Mouse (Mus musculus) midbrain, embryonic 15.5 days (tissue): ENCODE results near the gene Gsg1l2. TPM values are rescaled to one million over a fixed set of nuclear protein-coding genes. Genes with fewer than 3 reads are reported as not detected.

Source experiments
- ATAC-seq: fragments of 200-750 bp; cut with Nextera tagmentation; replicated peaks from 2 replicates; pipeline ENCODE4 v1.8.0; 2017; ENCODE audit warnings: moderate TSS enrichment
- H3K27ac ChIP-seq: fragments of 300-500 bp; sonication (generic); 2 replicates; pipeline ENCODE4 v1.5.1; 2015; ENCODE audit warnings: mild to moderate bottlenecking, inconsistent platforms
- H3K27me3 ChIP-seq: fragments of 300-500 bp; sonication (generic); replicated peaks from 2 replicates; pipeline ENCODE4 v1.6.1; 2015; ENCODE audit warnings: inconsistent platforms
- H3K36me3 ChIP-seq: fragments of 300-500 bp; sonication (generic); replicated peaks from 2 replicates; pipeline ENCODE4 v1.6.1; 2015; ENCODE audit warnings: inconsistent platforms
- H3K4me1 ChIP-seq: fragments of 300-500 bp; sonication (generic); 2 replicates; pipeline ENCODE4 v1.6.1; 2015; ENCODE audit warnings: inconsistent platforms
- H3K4me2 ChIP-seq: fragments of 300-500 bp; sonication (generic); 2 replicates; pipeline ENCODE4 v1.6.1; 2015; ENCODE audit warnings: inconsistent platforms, mild to moderate bottlenecking, moderate library complexity
- H3K4me3 ChIP-seq: fragments of 300-500 bp; sonication (generic); 2 replicates; pipeline ENCODE4 v1.5.1; 2015; ENCODE audit warnings: mild to moderate bottlenecking, inconsistent platforms
- H3K9ac ChIP-seq: fragments of 300-500 bp; sonication (generic); 2 replicates; pipeline ENCODE4 v1.6.1; 2015; ENCODE audit warnings: mild to moderate bottlenecking, inconsistent platforms
- H3K9me3 ChIP-seq: fragments of 300-500 bp; sonication (generic); 2 replicates; pipeline ENCODE4 v1.6.1; 2016; ENCODE audit warnings: inconsistent platforms
- WGBS: fragments of 180-500 bp; shearing (Covaris S2); methylation state at CpG from one replicate; pipeline ENCODE4 v1.1.7; 2015; ENCODE audit warnings: mixed read lengths; 5-methylcytosine and 5-hydroxymethylcytosine counted together
- polyA plus RNA-seq: library from polyadenylated mRNA; unstranded; fragments of >200 nt; fragmentation: Nextera tagmentation; extraction: Ambion mirVana; gene quantifications from 2 replicates; pipeline ENCODE4 v1.2.1, GENCODE M21; 2015

Gene Gsg1l2
- polyA plus RNA-seq, 1 experiment from 2014 or later, result not detected

GRCm38 (mm10) chr11:67828360-67829059 is 54.1 kb downstream of the Gsg1l2 start:
- 53% methylated on average over 12 of the region's 12 CpGs for WGBS

GRCm38 (mm10) chr11:67829530-67829929 is 55.1 kb downstream of the Gsg1l2 start:
- 85% methylated on average over 6 of the region's 6 CpGs for WGBS
- no peak overlapping the region for H3K27ac ChIP-seq
- no peaks in the 10 kb centered on the region for H3K4me1 ChIP-seq
- H3K9ac ChIP-seq, result no peak overlapping the region
- H3K9me3 ChIP-seq, result no peaks in the 10 kb centered on the region
- no peak overlapping the region for H3K4me2 ChIP-seq
- no peak for ATAC-seq
- no peaks in the 10 kb centered on the region for H3K36me3 ChIP-seq
- no peaks in the 10 kb centered on the region for H3K27me3 ChIP-seq
- no peak overlapping the region for H3K4me3 ChIP-seq

More at GRCm38 (mm10) chr11:67828360-67829059, 54.1 kb downstream of the Gsg1l2 start:
- H3K4me2 ChIP-seq, result no peak overlapping the region
- no peaks in the 10 kb centered on the region for H3K36me3 ChIP-seq
- no peaks in the 10 kb centered on the region for H3K9me3 ChIP-seq
- no peaks in the 10 kb centered on the region for H3K27me3 ChIP-seq
- H3K27ac ChIP-seq, result no peak overlapping the region
- H3K9ac ChIP-seq, result no peak overlapping the region
- ATAC-seq, result no peak
- no peaks in the 10 kb centered on the region for H3K4me1 ChIP-seq
- no peak overlapping the region for H3K4me3 ChIP-seq

- no peaks in the 10 kb centered on the region for H3K9me3 ChIP-seq
- no peak overlapping the region for H3K4me2 ChIP-seq
- no peak for ATAC-seq
- no peak overlapping the region for H3K4me3 ChIP-seq
- H3K4me1 ChIP-seq, result no peaks in the 10 kb centered on the region
- H3K36me3 ChIP-seq, result no peaks in the 10 kb centered on the region
- no peak overlapping the region for H3K9ac ChIP-seq
- 74% methylated on average over 5 of the region's 5 CpGs for WGBS
- no peak overlapping the region for H3K27ac ChIP-seq
- H3K27me3 ChIP-seq, result no peaks in the 10 kb centered on the region
These were observed 57.4 kb downstream of the Gsg1l2 start for GRCm38 (mm10) chr11:67831820-67832219.

GRCm38 (mm10) chr11:67835408-67836078 is 61.1 kb downstream of the Gsg1l2 start:
- Histone ChIP-seq H3K9me3 (no peaks in the 10 kb centered on the region), H3K27me3 (no peaks in the 10 kb centered on the region), H3K4me1 (no peaks in the 10 kb centered on the region), H3K27ac (no peak overlapping the region), H3K36me3 (no peaks in the 10 kb centered on the region), H3K4me2 (no peak overlapping the region), H3K4me3 (no peak overlapping the region), H3K9ac (no peak overlapping the region)
- no peak for ATAC-seq
- WGBS, result 95% methylated on average over 10 of the region's 10 CpGs

Other genes starting within 250 kb of the Gsg1l2 start
- not detected in 2 replicates for gene Rcvrn, start 79.3 kb upstream of the Gsg1l2 start, polyA plus RNA-seq
- 0.04 TPM in 2 replicates for gene Glp2r, start 3.5 kb upstream of the Gsg1l2 start, polyA plus RNA-seq
- gene Dhrs7c, start 23.6 kb downstream of the Gsg1l2 start, polyA plus RNA-seq, result not detected in 2 replicates
- gene Usp43, start 147.5 kb downstream of the Gsg1l2 start, polyA plus RNA-seq, result 0.31 and 0.33 TPM in 2 replicates
- gene Cfap52, start 191.0 kb downstream of the Gsg1l2 start, polyA plus RNA-seq, result 5.0 and 5.1 TPM in 2 replicates
- 59.5 and 60.8 TPM in 2 replicates for gene Stx8, start 191.6 kb downstream of the Gsg1l2 start, polyA plus RNA-seq